Mouse (Mus musculus) thymus, postnatal 14 days (tissue): ENCODE data around the gene Cryz.

Experiments
- DNase-seq: peaks from one replicate; pipeline ENCODE4 v3.0.0; 2021

Cryz gene

GRCm38 (mm10) chr3:154596488-154596933 lies at the start of gene Cryz:
Gene Cryz, plus strand, starts transcription at chr3:154596711.
- peak; percentile 92 for DNase-seq

GRCm38 (mm10) chr3:154547549-154548426 lies 48.7 kb upstream of the Cryz start:
- DNase-seq, result no peak

- DNase-seq, result no peak
Observed at GRCm38 (mm10) chr3:154548868-154549301, 47.6 kb upstream of the Cryz start.

GRCm38 (mm10) chr3:154550326-154551034 lies 46.0 kb upstream of the Cryz start:
- DNase-seq, result no peak

GRCm38 (mm10) chr3:154551035-154551411 lies 45.5 kb upstream of the Cryz start:
- no peak for DNase-seq

- no peak for DNase-seq
Observed at GRCm38 (mm10) chr3:154562192-154562591, 34.3 kb upstream of the Cryz start.

GRCm38 (mm10) chr3:154565437-154565836 lies 31.1 kb upstream of the Cryz start:
- no peak for DNase-seq

GRCm38 (mm10) chr3:154570029-154570575 lies 26.4 kb upstream of the Cryz start:
- DNase-seq, result no peak

GRCm38 (mm10) chr3:154570786-154571185 lies 25.7 kb upstream of the Cryz start:
- DNase-seq, result no peak

GRCm38 (mm10) chr3:154572341-154572972 lies 24.1 kb upstream of the Cryz start:
- DNase-seq, result peak; percentile 63

GRCm38 (mm10) chr3:154573666-154574065 lies 22.8 kb upstream of the Cryz start:
- no peak for DNase-seq

GRCm38 (mm10) chr3:154577895-154578294 lies 18.6 kb upstream of the Cryz start:
- DNase-seq, result no peak

GRCm38 (mm10) chr3:154584351-154584750 lies 12.2 kb upstream of the Cryz start:
- no peak for DNase-seq

GRCm38 (mm10) chr3:154590971-154591370 lies 5.5 kb upstream of the Cryz start:
- DNase-seq, result no peak

GRCm38 (mm10) chr3:154591621-154592020 lies 4.9 kb upstream of the Cryz start:
- no peak for DNase-seq

- DNase-seq, result no peak
Observed at GRCm38 (mm10) chr3:154593596-154593995, 2.9 kb upstream of the Cryz start.

GRCm38 (mm10) chr3:154594156-154594555 lies 2.4 kb upstream of the Cryz start:
- no peak for DNase-seq

- peak; percentile 97 for DNase-seq
Observed at GRCm38 (mm10) chr3:154596934-154597554, 533 bp downstream of the Cryz start, which contains the start of gene Tyw3. Gene Tyw3, minus strand, starts transcription at chr3:154597104.

GRCm38 (mm10) chr3:154597561-154597960 lies 1.1 kb downstream of the Cryz start:
- peak; percentile 16 for DNase-seq

GRCm38 (mm10) chr3:154602141-154602540 lies 5.6 kb downstream of the Cryz start:
- no peak for DNase-seq

GRCm38 (mm10) chr3:154604871-154605270 lies 8.4 kb downstream of the Cryz start:
- no peak for DNase-seq

GRCm38 (mm10) chr3:154607896-154608295 lies 11.4 kb downstream of the Cryz start:
- DNase-seq, result no peak

- DNase-seq, result no peak
Observed at GRCm38 (mm10) chr3:154611888-154612287, 15.4 kb downstream of the Cryz start.
